Mouse (Mus musculus): ENCODE results near the gene Rhebl1.
"Not testable (repeated sequence)": the region's sequence is repeated elsewhere in the genome, so short reads cannot be mapped to it uniquely, and the experiment has no call there.

Rhebl1 gene

DNA sequence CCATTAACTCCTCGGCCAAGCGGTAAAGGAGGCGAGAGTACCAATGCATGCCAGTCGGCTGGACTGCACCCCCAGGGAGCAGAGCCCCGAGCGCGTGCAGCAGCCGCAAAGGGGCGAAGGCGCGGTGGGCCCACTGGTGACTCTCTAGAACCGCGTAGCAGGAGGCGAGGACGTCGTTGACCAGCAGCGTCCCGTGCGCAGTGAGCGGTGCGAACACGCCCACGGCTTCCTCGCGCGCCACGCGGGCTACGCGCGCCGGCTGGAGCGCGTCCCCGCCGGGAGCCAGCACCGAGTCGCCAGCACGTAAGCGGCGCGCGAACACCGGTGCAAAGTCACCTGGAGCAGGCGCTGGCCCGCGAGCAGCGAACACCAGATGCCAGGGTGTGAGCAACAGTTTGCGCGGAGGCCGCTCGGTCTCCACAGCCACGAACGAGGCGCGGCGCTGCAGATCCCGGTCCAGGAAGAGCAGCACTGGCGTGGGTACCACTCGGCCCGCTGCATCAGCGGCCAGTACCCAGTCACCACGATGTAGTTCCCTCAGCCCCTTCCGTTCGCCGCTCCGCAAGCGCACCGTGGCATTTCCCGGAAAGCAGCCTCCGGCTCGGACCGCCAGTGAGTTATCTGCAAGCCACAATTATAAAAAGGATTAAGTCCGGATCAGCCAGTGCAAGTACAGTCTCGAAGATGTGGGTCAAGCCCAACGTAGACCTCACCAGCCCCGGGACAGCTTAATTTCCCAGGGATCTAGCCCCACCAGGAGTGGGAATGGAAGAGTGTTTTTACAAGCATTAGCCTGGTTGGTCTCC, at the start of gene Rhebl1:
Gene Rhebl1 (minus strand): TSS at position 601 of the 806 bp plus-strand sequence.
- no peak; the same call in 1 of the 2 replicates for ATAC-seq (ENCODE audit: insufficient number of reproducible peaks, low FRiP score, low TSS enrichment)

DNA sequence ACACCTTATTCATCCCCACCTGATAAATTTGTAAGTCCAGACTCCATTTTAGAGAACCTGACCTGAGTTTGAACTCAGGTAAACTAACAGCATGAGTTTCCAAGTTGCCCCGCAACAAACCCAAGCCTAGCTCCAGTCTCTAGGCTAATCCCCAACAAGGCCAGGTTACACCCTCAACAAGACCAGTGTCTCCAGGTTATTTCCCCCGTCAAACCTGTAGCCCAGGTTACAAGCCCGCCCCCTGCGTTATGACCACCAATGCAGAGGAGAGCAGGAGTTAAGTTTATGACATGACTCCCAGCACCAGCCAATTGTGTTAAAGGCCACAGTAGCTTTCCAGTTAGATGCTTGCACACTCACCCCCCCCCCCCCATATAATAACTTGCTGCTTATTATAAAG, 48.8 kb upstream of the Rhebl1 start:
- no peak for ATAC-seq (ENCODE audit: insufficient number of reproducible peaks, low FRiP score, low TSS enrichment)

DNA sequence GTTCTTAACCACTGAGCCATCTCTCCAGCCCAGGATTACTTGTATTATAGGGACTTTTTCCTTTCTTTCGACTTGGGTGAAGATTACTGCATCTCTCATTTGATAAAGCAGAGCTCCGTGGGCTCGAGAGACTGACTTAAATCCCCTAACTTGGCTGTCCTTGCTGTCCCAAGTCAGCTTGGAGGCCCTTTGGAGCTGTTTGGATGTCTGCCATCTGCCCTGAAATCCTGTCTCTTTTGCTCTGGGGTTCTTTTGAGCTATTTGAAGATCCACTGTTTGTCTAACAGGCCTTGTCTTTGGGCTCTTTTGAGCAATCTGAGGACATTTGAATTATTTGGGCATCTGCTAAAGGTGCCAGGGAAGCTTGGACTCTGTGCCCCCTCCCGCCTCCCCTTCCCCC, 47.7 kb upstream of the Rhebl1 start:
- ATAC-seq (ENCODE audit: insufficient number of reproducible peaks, low FRiP score, low TSS enrichment), result no peak

DNA sequence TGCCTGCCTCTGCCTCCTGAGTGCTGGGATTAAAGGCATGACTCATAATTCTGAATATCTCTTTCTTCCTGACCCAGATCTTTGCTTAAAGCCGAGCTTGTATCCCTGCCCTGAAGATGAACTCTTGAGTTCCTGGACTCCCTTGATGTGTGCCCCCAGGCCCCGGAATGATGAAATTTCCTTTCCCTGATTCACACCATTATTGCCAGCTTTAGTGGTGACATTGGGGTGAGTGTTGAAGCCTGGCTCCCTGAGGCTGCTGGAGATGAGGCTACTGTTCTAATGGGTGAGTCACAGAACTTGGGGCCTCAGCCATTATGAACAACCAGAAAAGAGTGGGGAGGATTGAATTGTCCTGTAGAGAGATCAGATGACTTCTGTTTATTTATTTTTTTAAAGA, 47.2 kb upstream of the Rhebl1 start:
- no peak for ATAC-seq (ENCODE audit: insufficient number of reproducible peaks, low FRiP score, low TSS enrichment)

DNA sequence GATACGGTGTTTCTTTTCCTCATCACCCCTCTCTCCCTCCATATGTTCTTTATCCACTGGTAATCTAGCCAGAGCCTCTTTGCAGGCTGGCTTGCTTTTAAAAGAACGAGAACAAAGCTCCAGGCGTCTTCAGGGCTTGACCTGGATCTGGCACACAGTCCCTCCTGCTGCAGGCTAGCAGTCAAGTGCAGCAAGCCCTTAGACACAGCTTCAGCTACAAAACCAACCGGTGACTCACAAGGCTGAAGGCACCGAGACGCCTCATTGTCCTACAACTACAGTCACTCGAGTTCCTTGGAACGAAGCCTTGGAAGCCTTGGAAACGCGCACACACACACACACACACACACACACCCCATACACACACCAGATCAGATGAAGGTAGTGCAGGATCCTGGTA, 46.5 kb upstream of the Rhebl1 start:
- peak; percentile 36; the same call in 1 of the 2 replicates for ATAC-seq (ENCODE audit: insufficient number of reproducible peaks, low FRiP score, low TSS enrichment)

DNA sequence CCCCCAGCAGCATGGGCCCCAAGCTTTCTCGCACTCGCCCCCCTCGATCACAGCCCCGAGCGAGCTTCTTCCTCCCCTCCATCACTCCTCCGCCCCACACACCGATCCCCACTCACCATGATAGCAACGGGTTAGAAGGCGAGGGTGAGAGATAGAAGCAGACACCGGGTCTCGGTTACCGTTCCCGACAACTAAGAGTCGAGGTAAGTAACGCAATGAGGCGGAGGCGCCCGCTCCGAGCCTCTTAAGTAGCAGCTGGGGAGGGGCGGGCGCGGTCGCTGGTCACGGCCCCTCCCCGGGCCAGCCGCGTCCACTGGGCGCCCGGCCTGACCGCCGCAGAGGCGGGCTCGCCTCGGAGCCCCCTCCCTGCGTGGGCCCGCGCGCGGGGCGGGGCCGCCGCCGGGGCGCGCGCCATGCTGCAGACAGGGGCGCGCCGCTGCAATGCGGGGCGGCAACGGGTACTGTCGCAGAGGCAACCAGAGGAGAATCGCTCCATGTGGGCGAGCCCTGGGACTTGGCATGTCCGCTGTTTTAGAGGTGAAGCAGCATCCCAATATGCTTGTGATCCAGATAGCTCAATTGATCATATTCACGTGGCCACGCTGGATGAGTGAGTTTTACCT, 40.0 kb upstream of the Rhebl1 start, which contains the start of gene Tuba1b:
Gene Tuba1b (minus strand): TSS at position 349 of the 623 bp plus-strand sequence.
- peak; percentile 82 for ATAC-seq (ENCODE audit: insufficient number of reproducible peaks, low FRiP score, low TSS enrichment)

DNA sequence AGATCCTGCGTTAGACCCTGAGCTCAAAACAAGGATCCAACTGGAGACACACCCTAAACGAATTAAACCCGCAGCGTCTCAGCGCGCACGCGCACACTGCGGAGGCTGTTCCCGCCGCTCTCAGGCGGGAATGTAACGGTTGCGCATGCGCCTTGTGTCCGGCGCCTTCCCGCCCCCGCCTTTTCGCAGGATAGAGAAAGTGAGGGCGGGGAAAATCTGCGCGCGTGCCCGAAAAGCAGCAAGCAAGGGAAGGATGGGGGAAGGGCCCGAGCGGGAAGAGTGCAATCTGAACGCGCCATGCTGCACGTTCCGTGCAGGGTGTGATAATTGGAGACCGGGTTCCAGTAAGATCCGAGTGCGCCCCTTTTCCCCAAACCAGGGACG, 39.5 kb upstream of the Rhebl1 start:
- peak; percentile 57; the same call in 1 of the 2 replicates for ATAC-seq (ENCODE audit: insufficient number of reproducible peaks, low FRiP score, low TSS enrichment)

DNA sequence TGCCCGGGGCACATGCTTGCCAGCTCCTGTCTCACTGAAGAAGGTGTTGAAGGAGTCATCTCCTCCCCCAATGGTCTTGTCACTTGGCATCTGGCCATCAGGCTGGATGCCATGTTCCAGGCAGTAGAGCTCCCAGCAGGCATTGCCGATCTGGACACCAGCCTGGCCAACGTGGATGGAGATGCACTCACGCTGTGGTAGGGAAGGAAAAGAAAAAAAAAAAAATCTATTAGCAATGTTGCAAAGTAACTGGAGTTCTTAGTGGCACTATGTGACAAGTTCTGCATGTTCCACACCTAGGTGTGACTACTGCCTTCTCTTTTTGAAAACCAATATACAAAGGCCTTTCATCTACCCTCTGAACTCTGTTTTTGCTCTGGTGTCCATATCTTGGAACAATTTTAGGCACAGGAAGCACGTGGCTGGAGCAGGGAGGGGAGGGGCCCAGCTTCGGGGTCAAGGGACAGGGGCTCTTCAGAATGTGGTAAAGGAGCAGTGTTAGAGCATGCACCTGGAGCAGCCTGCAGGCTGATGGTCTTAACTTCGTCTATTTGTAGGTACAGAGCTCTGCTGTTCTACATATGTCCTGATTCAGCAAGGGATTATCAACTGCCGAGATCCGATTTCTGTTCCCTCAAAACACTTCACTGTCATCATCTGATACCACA, 38.8 kb upstream of the Rhebl1 start:
- ATAC-seq (ENCODE audit: insufficient number of reproducible peaks, low FRiP score, low TSS enrichment), result 0 out of 2 replicates have a peak, but pooled peaks have one; percentile 33

DNA sequence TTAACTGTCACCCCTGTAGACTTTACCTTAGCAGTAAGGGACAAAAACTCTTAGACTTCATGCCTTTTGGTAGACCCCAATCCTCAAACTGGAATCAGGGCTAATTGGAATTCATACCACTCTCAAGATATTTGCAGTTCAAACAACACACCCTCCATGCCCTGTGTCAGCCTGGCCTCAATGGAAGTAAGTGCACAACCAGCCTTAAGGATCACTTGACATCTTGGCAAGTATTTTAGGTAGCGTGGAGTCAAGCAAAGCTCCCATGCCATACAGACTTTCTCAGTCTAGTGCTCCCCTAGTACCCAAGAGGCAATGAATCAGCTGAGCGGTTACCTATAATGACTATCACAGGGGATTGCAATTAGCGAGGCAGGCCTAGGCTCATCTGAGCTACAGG, 36.7 kb upstream of the Rhebl1 start:
- ATAC-seq (ENCODE audit: insufficient number of reproducible peaks, low FRiP score, low TSS enrichment), result no peak

DNA sequence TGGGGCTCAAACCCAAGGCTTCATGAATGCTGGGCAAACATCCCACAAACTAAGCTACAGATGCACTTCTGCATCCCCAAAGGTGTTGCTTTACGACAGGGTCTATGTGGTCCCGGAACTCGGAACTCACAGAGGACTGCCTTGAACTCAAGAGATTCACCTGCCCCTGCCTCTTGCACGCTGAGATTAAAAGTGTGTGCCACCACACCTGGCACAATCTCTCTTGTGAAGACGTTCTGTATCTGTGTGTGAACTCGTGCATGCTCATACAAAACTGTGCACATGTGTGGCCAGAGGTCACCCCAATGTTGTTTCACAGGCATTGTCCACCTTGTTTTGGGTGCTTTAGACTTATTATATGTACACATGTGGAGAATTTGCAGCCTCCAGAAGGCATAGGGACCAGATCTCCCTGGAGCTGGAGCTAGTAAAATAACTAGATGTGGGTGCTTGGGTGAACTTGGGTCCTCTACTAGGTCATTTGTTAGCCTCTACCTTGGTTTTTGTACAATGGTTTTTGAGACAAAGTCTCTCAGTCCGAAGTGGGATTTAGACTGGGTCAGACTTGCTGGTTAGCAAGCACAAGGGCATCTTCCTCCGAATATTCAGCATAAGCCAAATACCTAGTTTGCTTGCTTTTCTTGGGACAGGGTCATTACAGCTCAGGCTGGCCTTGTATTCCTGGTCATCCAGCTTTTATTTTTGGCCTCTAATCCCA, 35.8 kb upstream of the Rhebl1 start:
- no peak for ATAC-seq (ENCODE audit: insufficient number of reproducible peaks, low FRiP score, low TSS enrichment)

DNA sequence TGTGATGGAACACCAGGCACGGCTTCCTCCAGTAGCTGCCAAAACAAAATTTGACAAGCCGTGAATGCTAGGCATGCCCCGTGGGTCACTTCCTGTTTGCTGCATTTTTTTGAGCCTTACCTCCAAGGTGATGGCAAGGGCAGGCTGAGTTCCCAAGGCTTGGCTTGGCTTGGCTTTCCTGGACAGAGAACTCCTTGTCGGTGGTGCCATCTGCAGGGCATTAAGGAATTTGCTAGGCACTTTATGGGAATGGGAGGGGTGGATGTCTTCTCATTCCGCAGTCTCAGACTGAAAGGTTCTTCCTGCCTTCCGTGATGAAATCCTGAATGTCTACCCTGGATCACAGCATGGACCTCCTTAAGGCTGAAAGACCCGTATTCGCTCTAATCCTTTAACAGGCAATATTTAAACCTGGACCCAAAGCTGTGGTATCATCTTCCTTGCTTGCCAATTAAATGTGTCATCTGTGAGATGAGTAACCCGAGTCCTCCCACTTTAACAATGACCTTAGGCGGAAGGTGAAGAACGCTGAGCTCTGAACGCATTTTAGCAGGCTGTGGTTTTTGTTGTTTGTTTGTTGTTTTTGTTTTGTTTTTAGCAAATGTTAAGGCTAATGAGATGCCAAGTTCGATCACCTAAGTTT, 34.4 kb upstream of the Rhebl1 start:
- ATAC-seq (ENCODE audit: insufficient number of reproducible peaks, low FRiP score, low TSS enrichment), result peak; percentile 65; the same call in 1 of the 2 replicates

DNA sequence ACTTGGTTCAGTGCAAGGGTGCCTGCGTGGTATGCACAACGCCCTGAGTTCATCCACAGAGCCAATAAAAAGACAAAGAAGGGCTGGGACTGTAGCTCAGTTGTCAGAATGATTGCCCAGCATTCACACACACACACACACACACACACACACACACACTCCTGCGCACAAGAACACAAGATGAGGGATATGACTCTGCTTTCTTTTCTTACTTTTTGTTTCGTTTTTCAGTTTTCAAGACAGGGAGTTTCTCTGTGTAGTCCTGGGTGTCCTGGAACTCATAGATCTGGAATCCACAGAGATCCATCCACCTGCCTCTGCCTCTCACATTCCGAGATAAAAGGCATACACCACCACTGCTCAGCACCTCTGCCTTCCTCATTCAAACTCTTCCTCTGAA, 33.2 kb upstream of the Rhebl1 start:
- no peak for ATAC-seq (ENCODE audit: insufficient number of reproducible peaks, low FRiP score, low TSS enrichment)

DNA sequence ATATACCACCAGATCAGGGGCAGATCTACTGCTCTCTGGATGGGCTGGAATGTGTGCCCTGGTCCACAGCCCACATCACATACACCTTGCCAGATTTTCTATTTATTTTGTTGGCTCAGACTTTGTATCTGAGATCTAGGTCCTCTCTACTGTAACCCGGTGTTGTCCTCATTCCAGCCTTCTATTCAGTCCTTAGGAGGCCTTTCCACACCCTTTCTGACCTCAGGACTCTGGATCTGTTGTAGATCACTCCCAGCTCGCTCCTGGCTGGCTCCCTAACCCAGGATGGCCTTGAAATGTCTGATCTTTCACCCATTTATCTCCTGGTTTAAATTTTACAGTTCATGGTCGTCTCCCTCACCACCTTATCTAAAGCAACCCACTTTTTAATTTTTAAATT, 30.3 kb upstream of the Rhebl1 start:
- ATAC-seq (ENCODE audit: insufficient number of reproducible peaks, low FRiP score, low TSS enrichment), result no peak

DNA sequence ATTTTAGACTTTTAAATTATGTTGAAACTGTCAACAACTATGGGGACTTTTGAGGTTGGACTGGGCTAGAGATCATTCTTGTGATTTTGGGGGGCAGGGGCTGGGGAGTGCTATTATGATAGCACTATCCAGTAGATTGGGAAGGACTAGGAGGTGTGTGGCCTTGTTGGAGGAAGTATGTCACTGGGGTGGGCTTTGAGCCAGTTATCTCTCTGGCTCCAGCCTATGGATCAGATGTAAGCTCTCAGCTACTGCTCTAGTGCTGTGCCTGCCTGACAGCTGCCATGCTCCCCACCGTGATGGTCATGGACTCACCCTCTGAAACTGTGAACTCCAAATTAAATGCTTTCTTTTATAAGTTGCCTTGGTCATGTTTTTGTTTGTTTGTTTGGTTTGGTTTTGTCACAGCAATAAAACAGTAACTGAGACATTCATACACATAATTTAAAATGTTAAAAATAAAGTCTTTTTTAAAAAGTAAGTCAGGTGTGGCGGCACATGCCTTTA, 28.7 kb upstream of the Rhebl1 start:
- ATAC-seq (ENCODE audit: insufficient number of reproducible peaks, low FRiP score, low TSS enrichment), result no peak

DNA sequence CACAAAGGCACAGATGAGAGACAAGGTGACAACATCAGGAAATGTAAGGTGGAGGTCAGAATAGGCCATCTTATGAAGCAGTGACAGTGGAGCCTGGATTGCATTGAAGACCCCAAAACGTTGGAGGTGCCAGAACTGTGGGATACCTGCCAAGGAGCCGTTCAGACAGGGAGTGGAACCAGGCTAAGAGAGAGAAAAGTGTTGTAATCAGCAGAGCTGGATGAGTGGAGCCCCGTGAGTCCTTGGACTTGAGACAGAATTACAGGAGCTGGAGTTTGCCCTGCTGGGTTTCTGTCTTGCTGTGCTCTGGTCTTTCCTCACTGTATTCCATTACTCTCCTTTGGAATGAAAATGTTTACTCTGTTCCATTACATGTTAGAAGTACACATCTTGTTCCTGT, 28.2 kb upstream of the Rhebl1 start:
- ATAC-seq (ENCODE audit: insufficient number of reproducible peaks, low FRiP score, low TSS enrichment), result no peak

DNA sequence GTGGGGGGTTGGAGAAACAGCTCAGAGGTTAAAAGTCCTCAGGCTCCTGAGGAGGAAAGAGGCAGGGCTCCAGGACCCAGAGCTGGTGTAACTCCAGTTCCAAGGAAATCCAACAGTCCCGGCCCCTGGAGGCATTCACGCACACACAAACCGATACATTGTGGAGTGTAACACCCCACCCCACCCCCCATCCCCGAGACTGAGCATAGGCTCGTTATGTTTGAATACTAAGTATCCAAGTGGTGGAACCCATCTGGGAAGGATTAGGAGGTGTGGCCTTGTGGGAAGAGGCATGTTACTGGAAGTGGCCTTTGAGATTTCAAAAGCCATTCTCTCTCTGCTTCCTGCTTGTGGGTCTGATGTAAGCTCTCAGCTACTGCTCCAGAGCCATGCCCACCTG, 27.2 kb upstream of the Rhebl1 start:
- no peak for ATAC-seq (ENCODE audit: insufficient number of reproducible peaks, low FRiP score, low TSS enrichment)

DNA sequence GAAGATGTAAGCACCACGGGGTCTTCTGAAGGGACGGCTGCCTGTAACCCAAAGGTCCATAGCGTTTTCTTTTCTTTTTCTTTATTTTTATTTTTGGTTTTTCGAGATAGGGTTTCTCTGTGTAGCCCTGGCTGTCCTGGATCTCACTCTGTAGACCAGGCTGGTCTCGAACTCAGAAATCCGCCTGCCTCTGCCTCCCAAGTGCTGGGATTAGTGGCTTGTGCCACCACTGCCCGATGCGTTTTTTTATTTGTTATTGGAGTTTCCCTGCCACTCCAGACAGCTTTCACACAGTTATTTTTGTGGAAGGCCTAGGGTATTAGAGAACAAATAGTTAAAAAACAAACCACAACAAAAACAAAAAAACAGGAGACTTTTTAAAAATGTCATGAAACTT, 24.2 kb upstream of the Rhebl1 start:
- ATAC-seq (ENCODE audit: insufficient number of reproducible peaks, low FRiP score, low TSS enrichment), result not testable (repeated sequence)

DNA sequence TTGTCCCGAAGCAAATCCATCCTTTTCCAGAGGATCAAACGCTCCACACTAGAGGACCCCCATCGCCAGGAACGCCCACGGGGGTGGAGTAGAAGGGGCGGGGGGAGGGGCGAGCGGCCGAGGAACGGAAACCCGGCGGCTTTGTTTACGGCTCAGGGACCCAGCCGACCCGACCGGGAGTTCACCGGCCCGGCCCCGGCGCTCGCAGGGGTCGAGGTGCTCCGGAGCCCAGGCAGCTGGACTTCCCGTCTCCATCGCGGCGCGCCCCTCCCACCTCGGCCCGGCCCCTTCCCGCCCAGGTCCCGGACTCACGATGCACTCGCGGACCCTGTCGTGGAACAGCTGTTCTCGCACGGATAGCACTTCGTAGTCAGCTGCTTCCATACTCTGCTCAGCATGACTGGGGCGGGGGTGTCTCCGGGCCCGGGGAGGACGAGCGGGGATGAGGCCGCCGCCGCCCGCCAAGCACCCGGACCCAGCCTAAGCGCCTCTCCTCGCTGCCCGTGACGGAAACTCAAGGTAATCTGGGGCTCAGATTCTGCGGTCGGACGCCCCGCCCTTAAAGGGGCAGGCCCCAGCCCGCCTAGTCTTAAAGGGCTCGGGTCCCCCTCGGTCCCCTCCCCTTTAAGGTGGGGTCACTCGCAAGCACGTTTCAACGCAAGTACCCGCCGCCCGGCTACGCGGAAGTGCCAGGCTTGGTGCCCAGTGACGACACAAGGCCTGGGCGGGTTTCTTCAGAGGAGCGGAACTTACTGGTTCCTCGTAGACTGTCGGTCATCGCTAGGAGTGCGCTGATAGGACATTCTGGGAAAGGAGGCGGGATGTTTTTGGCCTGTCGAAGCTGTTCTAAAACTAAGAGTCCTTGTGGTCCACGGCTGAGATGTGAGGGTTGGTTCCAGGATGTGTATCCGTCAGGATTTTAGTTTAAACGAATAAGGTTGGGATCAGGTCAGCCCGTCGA, 23.5 kb upstream of the Rhebl1 start, which contains the start of gene Lmbr1l:
Gene Lmbr1l (minus strand): TSS at position 694 of the 961 bp plus-strand sequence.
- peak; percentile 99 for ATAC-seq (ENCODE audit: insufficient number of reproducible peaks, low FRiP score, low TSS enrichment)

DNA sequence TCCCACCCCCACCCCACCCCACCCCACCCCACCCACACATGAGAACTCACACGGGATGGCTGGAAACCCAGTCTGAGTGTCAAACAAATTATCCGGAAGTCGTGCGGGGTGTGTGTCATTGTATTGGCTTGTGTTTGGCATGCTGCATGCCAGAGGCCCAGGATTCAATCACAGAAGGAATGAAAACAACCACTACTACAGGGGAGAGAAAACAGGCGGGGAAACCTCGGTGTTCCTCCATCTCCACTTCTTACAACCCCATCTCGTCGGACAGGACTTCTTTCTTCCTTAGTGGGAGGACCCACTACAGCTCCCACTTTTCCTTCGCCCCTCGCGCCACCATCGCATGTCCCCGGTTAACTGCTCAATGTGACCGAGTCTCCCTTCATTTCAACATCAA, 22.8 kb upstream of the Rhebl1 start:
- ATAC-seq (ENCODE audit: insufficient number of reproducible peaks, low FRiP score, low TSS enrichment), result no peak

All from cerebellum, adult (tissue).